Mouse (Mus musculus): ENCODE measurements around the gene Atp6v0e2. TPM values are rescaled to one million over a fixed set of nuclear protein-coding genes. Genes with fewer than 3 reads are reported as not detected.
"Not testable (repeated sequence)": the region's sequence is repeated elsewhere in the genome, so short reads cannot be mapped to it uniquely, and the experiment has no call there.

Atp6v0e2 gene
- total and polyA plus RNA-seq, 3 experiments, result 0.55 TPM; not detected in 2

- Histone ChIP-seq H3K27me3 (ENCODE audit: insufficient read depth, low read length) (no peaks in the 10 kb centered on the region; the same call in 1 of the 2 replicates), H3K9me3 (replicated peaks) (peaks cover 3% of the 10 kb centered on the region; the same call in 1 of the 2 replicates), H3K36me3 (replicated peaks) (no peaks in the 10 kb centered on the region), H3K4me1 (ENCODE audit: insufficient read depth, low read depth, low read length) (no peaks in the 10 kb centered on the region), H3K4me3 (ENCODE audit: low read depth, low read length) (no peak overlapping the region)
- TF ChIP-seq CTCF (IDR thresholded peaks at IDR 0.05; ENCODE audit: low read depth, low read length) (no peak), POLR2AphosphoS5 (IDR thresholded peaks at IDR 0.05; ENCODE audit: insufficient replicate concordance, low read depth, low read length) (no peak), GATA1 (IDR thresholded peaks at IDR 0.05; ENCODE audit: borderline replicate concordance, low read length) (no peak), GATA2 (IDR thresholded peaks at IDR 0.05; ENCODE audit: borderline replicate concordance, low read depth, low read length) (no peak), TAL1 (conservative IDR thresholded peaks at IDR 0.05; ENCODE audit: low read depth, low read length) (no peak)
- DNase-seq (ENCODE audit: low spot score) (no peak), ATAC-seq (ENCODE audit: extremely low read depth, insufficient number of reproducible peaks, low FRiP score, poor library complexity, severe bottlenecking) (no peak)
These were observed 39.9 kb upstream of the Atp6v0e2 start for GRCm38 (mm10) chr6:48497521-48497920.

DNA sequence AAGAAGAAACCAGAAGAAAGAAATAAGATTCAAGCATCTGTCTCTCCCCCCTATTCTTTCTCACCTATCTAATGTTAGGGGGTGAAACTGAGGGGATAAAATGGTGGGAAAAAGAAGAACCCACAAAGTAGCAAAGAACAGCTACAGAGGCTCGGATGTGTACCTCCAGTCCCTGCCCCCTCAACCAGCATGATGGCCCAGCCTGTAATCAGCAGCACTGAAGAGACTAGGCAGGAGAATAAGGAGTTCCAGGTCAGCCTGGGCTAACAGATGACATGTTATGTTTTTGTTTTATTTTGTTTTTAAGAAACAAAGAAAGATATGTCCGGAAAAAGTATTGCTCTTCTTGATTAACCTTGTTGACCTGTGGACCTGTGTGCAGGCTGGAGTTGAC is 33.6 kb upstream of the Atp6v0e2 start:
- no peaks in the 10 kb centered on the region for H3K36me3 ChIP-seq (replicated peaks)
- H3K4me1 ChIP-seq (ENCODE audit: insufficient read depth, low read depth, low read length), result no peaks in the 10 kb centered on the region
- no peak overlapping the region for H3K4me3 ChIP-seq (ENCODE audit: low read depth, low read length)
- H3K9me3 ChIP-seq (replicated peaks), result no peaks in the 10 kb centered on the region
- ATAC-seq (ENCODE audit: extremely low read depth, insufficient number of reproducible peaks, low FRiP score, poor library complexity, severe bottlenecking), result no peak
- no peak for DNase-seq (ENCODE audit: low spot score)
- TF ChIP-seq GATA1 (IDR thresholded peaks at IDR 0.05; ENCODE audit: borderline replicate concordance, low read length), result no peak
- TF ChIP-seq GATA2 (IDR thresholded peaks at IDR 0.05; ENCODE audit: borderline replicate concordance, low read depth, low read length), result no peak
- no peak for TF ChIP-seq TAL1 (conservative IDR thresholded peaks at IDR 0.05; ENCODE audit: low read depth, low read length)
- TF ChIP-seq POLR2AphosphoS5 (IDR thresholded peaks at IDR 0.05; ENCODE audit: insufficient replicate concordance, low read depth, low read length), result no peak
- no peak for TF ChIP-seq CTCF (IDR thresholded peaks at IDR 0.05; ENCODE audit: low read depth, low read length)
- peaks cover 5% of the 10 kb centered on the region; the same call in 1 of the 2 replicates for H3K27me3 ChIP-seq (ENCODE audit: insufficient read depth, low read length)

DNA sequence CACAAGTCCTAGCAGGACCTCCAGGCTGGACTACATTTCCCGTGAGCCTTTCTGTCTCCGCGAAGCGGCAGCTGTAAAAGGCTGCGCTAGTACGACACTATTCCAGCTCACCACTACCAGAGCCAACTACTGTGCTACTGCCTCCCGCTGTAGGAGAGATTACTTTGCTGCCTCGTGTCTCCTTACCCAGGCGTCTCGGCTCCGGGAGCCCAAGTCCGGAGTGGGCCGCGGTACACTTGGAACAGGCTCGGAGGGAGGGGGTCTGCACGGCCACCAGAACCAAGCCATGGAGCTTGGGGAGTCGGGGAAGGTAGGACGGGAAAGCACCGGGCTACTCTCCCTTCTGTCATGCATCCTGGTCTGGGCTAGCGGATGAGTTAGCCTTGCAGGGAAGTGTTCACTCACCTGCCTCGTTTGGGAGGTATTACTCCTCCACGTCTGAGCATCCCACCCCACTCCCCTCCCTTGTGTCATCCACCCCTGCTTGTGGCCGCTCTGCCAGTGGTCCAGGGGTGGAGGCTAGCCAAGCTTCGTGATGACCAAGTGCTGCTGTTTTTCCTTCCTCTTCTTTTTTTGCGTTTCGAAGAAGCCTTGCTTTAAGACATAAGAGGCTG is 33.1 kb upstream of the Atp6v0e2 start:
- Histone ChIP-seq H3K36me3 (replicated peaks) (no peaks in the 10 kb centered on the region), H3K27me3 (ENCODE audit: insufficient read depth, low read length) (peaks cover 5% of the 10 kb centered on the region; the same call in 1 of the 2 replicates), H3K4me1 (ENCODE audit: insufficient read depth, low read depth, low read length) (no peaks in the 10 kb centered on the region), H3K4me3 (ENCODE audit: low read depth, low read length) (peak overlapping the region; percentile 50), H3K9me3 (replicated peaks) (no peaks in the 10 kb centered on the region)
- no peak for ATAC-seq (ENCODE audit: extremely low read depth, insufficient number of reproducible peaks, low FRiP score, poor library complexity, severe bottlenecking)
- TF ChIP-seq TAL1 (conservative IDR thresholded peaks at IDR 0.05; ENCODE audit: low read depth, low read length) (no peak), GATA2 (IDR thresholded peaks at IDR 0.05; ENCODE audit: borderline replicate concordance, low read depth, low read length) (no peak), GATA1 (IDR thresholded peaks at IDR 0.05; ENCODE audit: borderline replicate concordance, low read length) (no peak), POLR2AphosphoS5 (IDR thresholded peaks at IDR 0.05; ENCODE audit: insufficient replicate concordance, low read depth, low read length) (no peak), CTCF (IDR thresholded peaks at IDR 0.05; ENCODE audit: low read depth, low read length) (no peak)
- no peak for DNase-seq (ENCODE audit: low spot score)

- no peak for TF ChIP-seq TAL1 (conservative IDR thresholded peaks at IDR 0.05; ENCODE audit: low read depth, low read length)
- TF ChIP-seq CTCF (IDR thresholded peaks at IDR 0.05; ENCODE audit: low read depth, low read length), result no peak
- no peak for TF ChIP-seq GATA2 (IDR thresholded peaks at IDR 0.05; ENCODE audit: borderline replicate concordance, low read depth, low read length)
- TF ChIP-seq POLR2AphosphoS5 (IDR thresholded peaks at IDR 0.05; ENCODE audit: insufficient replicate concordance, low read depth, low read length), result no peak
- no peak for TF ChIP-seq GATA1 (IDR thresholded peaks at IDR 0.05; ENCODE audit: borderline replicate concordance, low read length)
- ATAC-seq (ENCODE audit: extremely low read depth, insufficient number of reproducible peaks, low FRiP score, poor library complexity, severe bottlenecking) (no peak), DNase-seq (ENCODE audit: low spot score) (no peak)
- Histone ChIP-seq H3K36me3 (replicated peaks) (no peaks in the 10 kb centered on the region), H3K9me3 (replicated peaks) (no peaks in the 10 kb centered on the region), H3K4me1 (ENCODE audit: insufficient read depth, low read depth, low read length) (no peaks in the 10 kb centered on the region), H3K4me3 (ENCODE audit: low read depth, low read length) (no peak overlapping the region), H3K27me3 (ENCODE audit: insufficient read depth, low read length) (peaks cover 5% of the 10 kb centered on the region; the same call in 1 of the 2 replicates)
These were observed 29.3 kb upstream of the Atp6v0e2 start for GRCm38 (mm10) chr6:48508087-48508486.

DNA sequence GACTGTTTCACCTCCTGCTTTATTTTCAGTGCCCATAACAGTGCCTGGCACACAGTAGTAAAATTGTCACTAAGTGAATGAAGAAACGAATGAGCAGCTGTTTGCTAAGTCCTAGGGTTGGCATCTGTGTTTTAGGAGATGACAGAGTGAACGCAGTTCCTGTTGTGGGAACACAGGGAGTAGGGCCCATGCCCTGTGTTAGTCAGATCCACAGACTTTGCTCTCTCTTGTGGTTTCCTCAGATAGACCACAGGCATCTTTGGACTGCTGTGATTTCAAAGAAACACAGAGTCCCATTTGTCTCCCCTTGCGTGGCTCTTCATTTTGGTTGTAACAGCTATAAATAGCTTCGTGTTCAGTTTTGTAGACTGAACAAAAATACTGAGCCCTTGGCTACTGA is 27.0 kb upstream of the Atp6v0e2 start:
- TF ChIP-seq POLR2AphosphoS5 (IDR thresholded peaks at IDR 0.05; ENCODE audit: insufficient replicate concordance, low read depth, low read length) (no peak), GATA1 (IDR thresholded peaks at IDR 0.05; ENCODE audit: borderline replicate concordance, low read length) (no peak), GATA2 (IDR thresholded peaks at IDR 0.05; ENCODE audit: borderline replicate concordance, low read depth, low read length) (no peak), TAL1 (conservative IDR thresholded peaks at IDR 0.05; ENCODE audit: low read depth, low read length) (no peak), CTCF (IDR thresholded peaks at IDR 0.05; ENCODE audit: low read depth, low read length) (no peak)
- no peak for DNase-seq (ENCODE audit: low spot score)
- Histone ChIP-seq H3K27me3 (ENCODE audit: insufficient read depth, low read length) (no peaks in the 10 kb centered on the region; the same call in 1 of the 2 replicates), H3K4me1 (ENCODE audit: insufficient read depth, low read depth, low read length) (no peaks in the 10 kb centered on the region), H3K4me3 (ENCODE audit: low read depth, low read length) (no peak overlapping the region), H3K9me3 (replicated peaks) (no peaks in the 10 kb centered on the region), H3K36me3 (replicated peaks) (no peaks in the 10 kb centered on the region)
- no peak for ATAC-seq (ENCODE audit: extremely low read depth, insufficient number of reproducible peaks, low FRiP score, poor library complexity, severe bottlenecking)

- Histone ChIP-seq H3K36me3 (replicated peaks) (no peaks in the 10 kb centered on the region), H3K27me3 (ENCODE audit: insufficient read depth, low read length) (no peaks in the 10 kb centered on the region; the same call in 1 of the 2 replicates), H3K4me1 (ENCODE audit: insufficient read depth, low read depth, low read length) (no peaks in the 10 kb centered on the region), H3K9me3 (replicated peaks) (no peaks in the 10 kb centered on the region), H3K4me3 (ENCODE audit: low read depth, low read length) (no peak overlapping the region)
- DNase-seq (ENCODE audit: low spot score) (no peak), ATAC-seq (ENCODE audit: extremely low read depth, insufficient number of reproducible peaks, low FRiP score, poor library complexity, severe bottlenecking) (no peak)
- TF ChIP-seq TAL1 (conservative IDR thresholded peaks at IDR 0.05; ENCODE audit: low read depth, low read length) (no peak), GATA2 (IDR thresholded peaks at IDR 0.05; ENCODE audit: borderline replicate concordance, low read depth, low read length) (no peak), GATA1 (IDR thresholded peaks at IDR 0.05; ENCODE audit: borderline replicate concordance, low read length) (no peak), POLR2AphosphoS5 (IDR thresholded peaks at IDR 0.05; ENCODE audit: insufficient replicate concordance, low read depth, low read length) (no peak), CTCF (IDR thresholded peaks at IDR 0.05; ENCODE audit: low read depth, low read length) (no peak)
These were observed 25.6 kb upstream of the Atp6v0e2 start for GRCm38 (mm10) chr6:48511861-48512260.

- not testable (repeated sequence) for ATAC-seq (ENCODE audit: extremely low read depth, insufficient number of reproducible peaks, low FRiP score, poor library complexity, severe bottlenecking); H3K4me3 ChIP-seq (ENCODE audit: low read depth, low read length); H3K27me3 ChIP-seq (ENCODE audit: insufficient read depth, low read length); H3K9me3 ChIP-seq (replicated peaks); H3K4me1 ChIP-seq (ENCODE audit: insufficient read depth, low read depth, low read length); H3K36me3 ChIP-seq (replicated peaks); DNase-seq (ENCODE audit: low spot score)
These were observed 12.5 kb upstream of the Atp6v0e2 start for GRCm38 (mm10) chr6:48524882-48525281.
